Mouse (Mus musculus): ENCODE data around the gene Kmt2e.

GRCm38 (mm10) chr5:23413058-23413457 is 21.2 kb upstream of the Kmt2e start:
- TF ChIP-seq CTCF (IDR thresholded peaks at IDR 0.05; ENCODE audit: low read depth) (no peak), EP300 (optimal IDR thresholded peaks at IDR 0.05) (no peak)
